Mouse (Mus musculus) layer of hippocampus, adult 18-20 months (tissue): ENCODE data around the gene Kcnh5. TPM values are rescaled to one million over a fixed set of nuclear protein-coding genes. Genes with fewer than 3 reads are reported as not detected.

Experiments
- DNase-seq, 2 experiments: peaks; one replicate each; pipeline ENCODE4 v3.0.0; 2022; ENCODE audit warnings: low spot score in 2 of 2
- total RNA-seq, 2 experiments: library from RNA; stranded (reverse); gene quantifications; 2 replicates each; pipeline ENCODE4 v1.2.3; 2021

The Kcnh5 gene
- total RNA-seq, 2 experiments from 2014 or later = 12.2 to 12.5 TPM

- no peak for DNase-seq
These were observed 210.9 kb downstream of the Kcnh5 start for GRCm38 (mm10) chr12:74966266-74966665.

GRCm38 (mm10) chr12:74952661-74953060, 224.5 kb downstream of the Kcnh5 start:
- no peak for DNase-seq

GRCm38 (mm10) chr12:74951124-74952115, 225.7 kb downstream of the Kcnh5 start:
- DNase-seq = no peak

GRCm38 (mm10) chr12:74901331-74901730, 275.8 kb downstream of the Kcnh5 start:
- DNase-seq = no peak

GRCm38 (mm10) chr12:74900777-74901176, 276.4 kb downstream of the Kcnh5 start:
- DNase-seq = no peak

- DNase-seq = no peak
These were observed 278.1 kb downstream of the Kcnh5 start for GRCm38 (mm10) chr12:74899055-74899454.

GRCm38 (mm10) chr12:74898211-74898610, 278.9 kb downstream of the Kcnh5 start:
- DNase-seq = no peak

- DNase-seq = no peak
These were observed 282.2 kb downstream of the Kcnh5 start for GRCm38 (mm10) chr12:74894870-74895423.

- DNase-seq = no peak
These were observed 287.7 kb downstream of the Kcnh5 start for GRCm38 (mm10) chr12:74889419-74889818.

- DNase-seq = no peak
These were observed 290.1 kb downstream of the Kcnh5 start for GRCm38 (mm10) chr12:74887064-74887463.

- DNase-seq = no peak
These were observed 295.8 kb downstream of the Kcnh5 start for GRCm38 (mm10) chr12:74881344-74881743.

- no peak for DNase-seq
These were observed 321.5 kb downstream of the Kcnh5 start for GRCm38 (mm10) chr12:74855666-74856065.

GRCm38 (mm10) chr12:74854263-74854662, 322.9 kb downstream of the Kcnh5 start:
- no peak for DNase-seq

GRCm38 (mm10) chr12:74850323-74850722, 326.8 kb downstream of the Kcnh5 start:
- no peak for DNase-seq

- DNase-seq = no peak
These were observed 327.2 kb downstream of the Kcnh5 start for GRCm38 (mm10) chr12:74849912-74850311.

- DNase-seq = peak; percentile 83 to 93
These were observed 328.4 kb downstream of the Kcnh5 start for GRCm38 (mm10) chr12:74848611-74849347.

Other genes starting within 250 kb of the Kcnh5 start
- 1 to 10 TPM; 4.0 to 4.3 TPM for gene Rhoj, start 131.0 kb upstream of the Kcnh5 start, total RNA-seq
- not detected for gene Gphb5, start 239.4 kb upstream of the Kcnh5 start, total RNA-seq